Mouse (Mus musculus) hindbrain, embryonic 16.5 days (tissue): ENCODE measurements around the gene Txn1. TPM values are rescaled to one million over a fixed set of nuclear protein-coding genes. Genes with fewer than 3 reads are reported as not detected.

Experiments used
- ATAC-seq: fragments of 200-750 bp; cut with Nextera tagmentation; 2 replicates; pipeline ENCODE4 v1.8.0; 2017; ENCODE audit warnings: moderate TSS enrichment, moderate library complexity
- H3K27ac ChIP-seq: fragments of 300-500 bp; sonication (generic); 2 replicates; pipeline ENCODE4 v1.5.1; 2014; ENCODE audit warnings: low read depth, mild to moderate bottlenecking, control low read depth, low read length, moderate library complexity
- H3K27me3 ChIP-seq: fragments of 300-500 bp; sonication (generic); replicated peaks from 2 replicates; pipeline ENCODE4 v1.6.1; 2014; ENCODE audit warnings: low read length; ENCODE audit not compliant: control insufficient read depth, insufficient read depth
- H3K36me3 ChIP-seq: fragments of 300-500 bp; sonication (generic); 2 replicates; pipeline ENCODE4 v1.6.1; 2014; ENCODE audit warnings: mild to moderate bottlenecking, low read length, moderate library complexity, mixed read lengths; ENCODE audit not compliant: control insufficient read depth, insufficient read depth
- H3K4me1 ChIP-seq: fragments of 300-500 bp; sonication (generic); 2 replicates; pipeline ENCODE4 v1.6.1; 2014; ENCODE audit warnings: low read depth, low read length; ENCODE audit not compliant: control insufficient read depth, insufficient read depth
- H3K4me2 ChIP-seq: fragments of 300-500 bp; sonication (generic); 2 replicates; pipeline ENCODE4 v1.6.1; 2014; ENCODE audit warnings: mild to moderate bottlenecking, low read length, control low read depth, moderate library complexity
- H3K4me3 ChIP-seq: fragments of 300-500 bp; sonication (generic); 2 replicates; pipeline ENCODE4 v1.5.1; 2014; ENCODE audit warnings: mild to moderate bottlenecking, low read length, control low read depth, moderate library complexity
- H3K9ac ChIP-seq: fragments of 300-500 bp; sonication (generic); 2 replicates; pipeline ENCODE4 v1.6.1; 2014; ENCODE audit warnings: low read depth, mild to moderate bottlenecking, control low read depth, low read length, moderate library complexity
- H3K9me3 ChIP-seq: fragments of 300-500 bp; sonication (generic); 2 replicates; pipeline ENCODE4 v1.6.1; 2014; ENCODE audit warnings: mild to moderate bottlenecking, low read length, moderate library complexity; ENCODE audit not compliant: control insufficient read depth
- WGBS: fragments of 180-500 bp; shearing (Covaris S2); extraction: QIAGEN DNeasy Blood & Tissue Kit; methylation state at CpG from one replicate; pipeline ENCODE4 v1.1.7; 2014; 5-methylcytosine and 5-hydroxymethylcytosine counted together
- polyA plus RNA-seq: library from polyadenylated mRNA; unstranded; fragments of >200 nt; fragmentation: Nextera tagmentation; extraction: Ambion mirVana; gene quantifications from 2 replicates; pipeline ENCODE4 v1.2.1, GENCODE M21; 2015

The Txn1 gene
- polyA plus RNA-seq, 1 experiment from 2014 or later, result 334 TPM

DNA sequence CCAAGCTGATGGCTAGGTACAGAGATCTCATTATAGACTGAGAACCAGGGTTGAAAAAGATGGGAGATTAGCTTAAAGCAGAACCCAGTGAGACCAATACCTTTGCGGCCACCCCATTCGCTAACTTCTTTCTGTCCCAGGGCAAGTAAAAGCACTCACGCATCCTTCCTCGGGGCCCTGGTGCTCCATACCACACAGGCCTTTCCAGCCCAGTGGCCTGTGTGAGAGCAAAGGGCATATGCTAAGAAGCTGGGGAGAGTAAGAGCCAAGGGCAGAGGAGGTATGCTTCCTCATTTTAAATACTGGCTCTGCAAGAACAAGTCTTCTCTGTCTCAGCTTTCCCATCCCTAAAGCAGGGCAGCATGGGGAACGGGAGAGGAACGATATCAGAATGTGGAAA lies 6.3 kb downstream of the Txn1 start:
- H3K27me3 ChIP-seq, result no peaks in the 10 kb centered on the region
- peaks cover 30% of the 10 kb centered on the region for H3K36me3 ChIP-seq
- no peak overlapping the region for H3K4me2 ChIP-seq
- no peak overlapping the region for H3K4me3 ChIP-seq
- no peak for ATAC-seq
- no peaks in the 10 kb centered on the region for H3K9me3 ChIP-seq
- peaks cover 13% of the 10 kb centered on the region for H3K4me1 ChIP-seq
- WGBS, result 90% methylated on average over 6 of the region's 6 CpGs
- no peak overlapping the region for H3K9ac ChIP-seq
- no peak overlapping the region for H3K27ac ChIP-seq

DNA sequence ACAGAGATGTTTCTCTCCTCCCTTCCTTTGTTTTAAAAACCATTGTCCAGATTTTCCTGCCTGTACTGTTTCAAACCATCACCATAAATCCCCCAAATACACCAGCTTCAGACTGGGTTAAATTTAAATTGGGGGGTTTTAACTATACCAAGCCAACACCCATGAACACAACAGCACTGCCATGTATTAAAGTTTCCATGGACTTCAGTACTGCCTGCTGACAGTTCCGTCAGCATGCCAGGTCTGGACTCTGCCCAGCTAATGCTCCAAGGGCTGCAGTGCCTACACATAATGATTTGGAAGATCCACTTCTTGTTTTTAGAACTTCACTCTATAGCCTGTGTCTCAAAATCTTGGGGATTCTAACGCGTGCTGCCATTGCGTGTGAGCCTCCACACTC lies 8.7 kb downstream of the Txn1 start:
- Histone ChIP-seq H3K9me3 (no peaks in the 10 kb centered on the region), H3K4me1 (no peaks in the 10 kb centered on the region), H3K27me3 (no peaks in the 10 kb centered on the region), H3K4me3 (no peak overlapping the region), H3K36me3 (peaks cover 43% of the 10 kb centered on the region), H3K4me2 (no peak overlapping the region), H3K9ac (no peak overlapping the region), H3K27ac (no peak overlapping the region)
- no peak for ATAC-seq
- 95% methylated on average over 4 of the region's 4 CpGs for WGBS

DNA sequence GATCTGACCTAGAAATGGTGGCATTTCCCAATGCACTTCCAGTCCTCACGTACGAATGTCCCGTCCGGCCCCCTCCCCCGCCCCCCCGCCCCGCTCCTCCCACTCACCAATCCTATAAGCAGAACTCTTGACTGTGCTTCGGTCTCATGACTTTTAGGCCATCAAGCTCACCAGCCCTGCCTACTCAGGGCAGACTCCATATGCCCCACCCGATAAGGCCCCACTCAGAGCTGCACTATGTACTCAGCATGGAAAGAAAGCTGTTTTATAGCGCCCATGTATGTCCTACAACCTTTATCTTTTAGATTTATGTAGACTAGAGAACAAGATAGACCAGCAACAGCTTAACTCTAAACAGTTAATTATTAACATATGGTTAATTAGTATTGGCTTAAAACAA lies 9.2 kb downstream of the Txn1 start:
- no peaks in the 10 kb centered on the region for H3K9me3 ChIP-seq
- H3K36me3 ChIP-seq, result peaks cover 43% of the 10 kb centered on the region
- no peak overlapping the region for H3K4me2 ChIP-seq
- WGBS, result 83% methylated on average over 10 of the region's 10 CpGs
- no peaks in the 10 kb centered on the region for H3K4me1 ChIP-seq
- ATAC-seq, result no peak
- H3K27ac ChIP-seq, result no peak overlapping the region
- H3K9ac ChIP-seq, result no peak overlapping the region
- H3K4me3 ChIP-seq, result no peak overlapping the region
- no peaks in the 10 kb centered on the region for H3K27me3 ChIP-seq

DNA sequence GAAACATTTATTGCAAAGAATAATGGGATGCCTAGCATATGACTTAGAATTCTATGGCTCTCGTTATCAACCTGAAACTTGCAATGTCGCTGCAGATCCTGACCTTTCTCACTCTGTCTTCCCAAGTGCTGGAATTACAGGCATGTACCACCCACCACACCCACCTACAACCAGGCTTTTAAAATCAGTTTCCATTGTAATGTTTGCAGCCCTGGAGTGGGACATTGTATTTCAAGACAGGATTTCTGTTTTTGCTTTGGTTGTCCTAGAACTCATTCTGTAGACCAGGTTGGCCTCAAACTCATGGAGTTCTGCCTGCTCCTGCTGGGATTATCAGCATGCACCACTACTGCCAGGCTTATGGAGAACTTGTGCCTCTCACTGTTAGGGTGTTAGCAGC lies 13.3 kb downstream of the Txn1 start:
- WGBS, result 96% methylated on average over 2 of the region's 2 CpGs
- H3K9ac ChIP-seq, result no peak overlapping the region
- no peak overlapping the region for H3K4me2 ChIP-seq
- peaks cover 19% of the 10 kb centered on the region for H3K36me3 ChIP-seq
- no peaks in the 10 kb centered on the region for H3K9me3 ChIP-seq
- no peak overlapping the region for H3K27ac ChIP-seq
- no peaks in the 10 kb centered on the region for H3K27me3 ChIP-seq
- H3K4me1 ChIP-seq, result no peaks in the 10 kb centered on the region
- H3K4me3 ChIP-seq, result no peak overlapping the region
- ATAC-seq, result no peak

DNA sequence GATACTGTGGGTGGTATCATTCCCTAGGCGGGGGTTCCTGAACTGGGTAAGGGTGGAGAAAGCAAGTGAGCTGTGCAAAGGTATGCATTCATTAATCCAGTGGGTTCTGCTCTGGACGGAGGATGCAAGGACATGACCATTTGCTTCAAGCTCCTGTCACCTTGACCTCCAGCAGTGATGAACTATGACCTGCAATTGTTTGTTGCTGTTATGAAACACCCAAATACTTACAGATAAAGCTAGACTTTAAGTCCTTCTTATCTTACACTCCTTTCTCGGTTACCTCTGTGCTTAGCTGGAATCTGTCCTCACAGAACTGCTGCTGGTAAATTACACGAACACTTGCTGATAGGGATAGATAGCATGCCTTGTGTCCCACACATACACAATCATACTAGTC lies 15.6 kb downstream of the Txn1 start:
- no peaks in the 10 kb centered on the region for H3K27me3 ChIP-seq
- H3K9me3 ChIP-seq, result no peaks in the 10 kb centered on the region
- no peaks in the 10 kb centered on the region for H3K4me1 ChIP-seq
- no peak overlapping the region for H3K27ac ChIP-seq
- no peak overlapping the region for H3K4me2 ChIP-seq
- no peak for ATAC-seq
- WGBS, result 95% methylated on average over 4 of the region's 4 CpGs
- peaks cover 16% of the 10 kb centered on the region for H3K36me3 ChIP-seq
- no peak overlapping the region for H3K4me3 ChIP-seq
- H3K9ac ChIP-seq, result no peak overlapping the region

DNA sequence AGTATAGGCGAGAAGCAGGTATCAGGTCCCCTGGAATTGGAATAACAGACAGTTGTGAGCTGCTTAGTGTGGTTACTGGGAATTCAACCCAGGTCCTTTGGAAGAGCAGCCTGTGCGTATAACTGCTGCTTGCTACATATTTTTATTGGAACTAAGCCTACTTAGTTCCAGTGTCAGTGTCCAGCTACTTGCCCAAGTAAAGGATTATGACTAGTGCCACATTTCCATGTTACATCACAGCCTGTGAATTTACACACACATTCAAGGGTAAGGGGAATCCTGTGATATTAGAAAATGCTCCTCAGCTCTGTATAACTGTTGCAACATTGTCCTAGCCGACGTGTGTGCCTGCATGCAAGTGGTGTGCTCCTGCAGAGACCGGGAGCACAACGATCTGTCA lies 18.9 kb downstream of the Txn1 start:
- no peaks in the 10 kb centered on the region for H3K4me1 ChIP-seq
- 0 out of 2 replicates have a peak, but pooled peaks cover 3% of the 10 kb centered on the region for H3K9me3 ChIP-seq
- no peak overlapping the region for H3K27ac ChIP-seq
- ATAC-seq, result no peak
- H3K36me3 ChIP-seq, result no peaks in the 10 kb centered on the region
- WGBS, result 93% methylated on average over 6 of the region's 6 CpGs
- H3K9ac ChIP-seq, result no peak overlapping the region
- no peak overlapping the region for H3K4me3 ChIP-seq
- no peaks in the 10 kb centered on the region for H3K27me3 ChIP-seq
- no peak overlapping the region for H3K4me2 ChIP-seq

DNA sequence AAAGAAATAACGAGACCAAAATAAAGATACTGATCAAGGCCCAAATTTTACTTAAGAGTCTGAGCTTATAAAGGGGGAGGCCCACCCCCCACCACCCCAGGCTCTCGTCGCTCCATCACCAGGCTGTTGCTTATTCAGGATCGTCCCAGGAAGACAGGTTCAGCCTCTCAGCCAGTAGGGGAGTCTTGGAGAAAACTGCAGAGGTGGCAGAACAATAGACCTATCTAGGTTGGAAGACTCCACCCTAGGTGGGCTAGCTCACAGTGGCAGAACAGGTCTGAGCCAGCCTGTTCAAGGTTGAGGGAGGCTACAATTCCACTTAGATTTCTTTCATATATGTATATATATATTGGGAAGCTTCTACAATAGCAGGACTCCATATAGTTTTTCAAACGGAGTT lies 22.0 kb downstream of the Txn1 start:
- no peak overlapping the region for H3K27ac ChIP-seq
- 84% methylated on average over 5 of the region's 5 CpGs for WGBS
- H3K4me2 ChIP-seq, result no peak overlapping the region
- no peaks in the 10 kb centered on the region for H3K27me3 ChIP-seq
- H3K36me3 ChIP-seq, result no peaks in the 10 kb centered on the region
- H3K9ac ChIP-seq, result no peak overlapping the region
- no peak overlapping the region for H3K4me3 ChIP-seq
- H3K4me1 ChIP-seq, result no peaks in the 10 kb centered on the region
- H3K9me3 ChIP-seq, result 0 out of 2 replicates have a peak, but pooled peaks cover 3% of the 10 kb centered on the region
- no peak for ATAC-seq

DNA sequence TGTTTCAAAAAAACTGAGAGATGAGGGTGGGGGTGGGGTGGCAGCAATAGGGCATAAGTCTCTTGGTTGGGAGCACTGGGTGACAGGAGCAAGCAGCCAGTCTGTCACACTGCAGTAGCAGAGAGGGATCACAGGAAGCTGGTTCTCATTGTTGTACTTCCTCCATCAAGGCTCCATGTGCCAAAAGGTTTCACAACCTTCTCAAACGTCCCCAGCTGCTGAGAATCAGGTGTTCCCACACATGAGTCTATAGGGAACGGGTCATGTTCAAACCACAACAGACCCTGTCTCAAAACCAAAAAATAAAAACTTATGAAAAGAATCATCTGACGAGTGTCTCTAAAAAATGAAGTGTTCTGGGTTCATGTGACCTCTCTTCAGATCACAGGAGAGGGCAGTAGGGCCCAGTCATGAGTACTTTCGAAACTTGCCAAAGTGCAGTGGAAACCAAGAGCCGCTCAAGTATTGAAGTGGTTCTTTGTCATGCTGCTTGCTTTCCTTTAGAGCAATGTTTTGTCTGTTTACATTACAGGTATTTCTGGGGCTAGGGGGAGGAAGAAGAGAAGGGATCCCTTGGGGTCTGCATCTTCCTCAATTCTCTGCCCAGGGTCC lies 25.5 kb downstream of the Txn1 start:
- Histone ChIP-seq H3K4me2 (no peak overlapping the region), H3K27me3 (no peaks in the 10 kb centered on the region), H3K36me3 (no peaks in the 10 kb centered on the region), H3K9me3 (0 out of 2 replicates have a peak, but pooled peaks cover 3% of the 10 kb centered on the region), H3K4me3 (no peak overlapping the region), H3K9ac (no peak overlapping the region), H3K4me1 (no peaks in the 10 kb centered on the region), H3K27ac (no peak overlapping the region)
- ATAC-seq, result no peak
- WGBS, result 81% methylated on average over 5 of the region's 5 CpGs

DNA sequence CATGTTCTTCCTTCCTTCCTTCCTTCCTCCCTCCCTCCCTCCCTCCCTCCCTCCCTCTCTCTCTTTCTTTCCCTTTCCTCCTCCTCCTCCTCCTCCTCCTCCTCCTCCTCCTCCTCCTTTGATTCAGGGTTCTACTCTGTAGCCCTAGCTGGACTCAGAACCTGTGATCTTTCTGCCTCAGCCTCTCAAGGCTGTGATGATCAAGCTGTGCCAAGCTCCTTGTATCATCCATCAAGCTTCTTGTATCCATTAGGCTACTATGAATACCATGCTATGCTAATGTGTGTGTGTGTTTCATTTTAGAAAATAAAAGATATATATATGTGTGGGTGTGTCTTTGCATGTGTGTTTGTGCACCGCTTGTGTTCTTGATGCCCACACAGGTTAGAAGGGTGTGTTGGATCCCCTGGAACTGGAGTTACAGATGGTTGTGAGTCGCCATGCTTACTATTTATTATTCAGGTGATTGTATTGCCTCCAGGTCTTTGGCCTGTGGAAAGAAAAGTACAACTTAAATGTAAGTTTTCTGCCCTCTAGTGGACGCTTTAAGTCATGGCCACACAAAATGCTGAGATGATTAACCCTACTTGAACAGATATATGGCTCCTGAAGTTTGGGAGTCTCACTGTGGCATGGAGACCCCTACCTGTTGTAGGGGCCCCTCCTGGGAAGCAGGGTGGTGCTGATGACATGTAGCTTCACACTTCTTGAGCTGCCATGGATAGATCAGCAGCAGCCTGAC lies 28.6 kb downstream of the Txn1 start:
- Histone ChIP-seq H3K27ac (no peak overlapping the region), H3K36me3 (no peaks in the 10 kb centered on the region), H3K9ac (no peak overlapping the region), H3K4me2 (no peak overlapping the region), H3K4me3 (no peak overlapping the region), H3K9me3 (0 out of 2 replicates have a peak, but pooled peaks cover under 1% of the 10 kb centered on the region), H3K27me3 (no peaks in the 10 kb centered on the region), H3K4me1 (peaks cover 3% of the 10 kb centered on the region; the same call in 1 of the 2 replicates)
- 21% methylated on average over 3 of the region's 3 CpGs for WGBS
- peak; percentile 70; the same call in 1 of the 2 replicates for ATAC-seq
